In the genomic region with DNA sequence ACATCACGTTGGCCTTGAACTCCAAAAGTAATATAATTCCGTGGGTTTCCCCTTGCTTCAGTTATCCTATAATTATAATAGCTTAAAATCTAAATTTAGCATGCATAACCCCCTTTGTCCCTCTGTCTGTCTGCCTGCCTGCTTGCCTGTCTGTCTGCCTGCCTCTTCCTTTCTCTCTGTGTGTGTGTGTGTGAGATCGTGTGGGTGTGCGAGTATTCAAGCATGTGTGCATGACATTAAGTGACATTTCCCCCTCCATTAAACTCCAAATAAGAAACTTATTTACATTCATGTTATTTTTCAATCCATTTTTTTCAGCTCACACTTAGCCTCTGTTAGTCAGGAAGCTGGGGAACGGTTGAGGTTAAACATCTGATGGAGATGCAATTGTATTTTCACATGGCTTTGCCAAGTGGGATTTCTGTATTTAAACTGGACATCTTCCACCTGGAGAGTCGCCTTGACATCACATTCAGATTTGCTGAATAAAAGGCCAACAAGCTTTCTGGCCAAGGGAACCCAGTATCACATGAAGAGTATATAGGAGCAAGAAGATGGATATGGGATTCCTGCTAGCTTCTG, we compare ENCODE assay signal across 22 mouse cellular contexts.
DNase-seq lines count a peak whose midpoint lies in the region; ATAC-seq and TF ChIP-seq lines count a peak whose summit lies in the region.
"Had no signal": no experiment of that assay in that cellular context is flagged by ENCODE, and none has a peak within 500 bp of the region (broad histone marks: within the 10 kb centered on the region; RNA-seq: fewer than 3 reads in every experiment).

No protein-coding gene starts in this region.

- no peak for TF ChIP-seq CTCF in kidney, postnatal 0 days (IDR thresholded peaks at IDR 0.05; ENCODE audit: low read depth)
- no peak for TF ChIP-seq CTCF in E14TG2a.4 (conservative IDR thresholded peaks at IDR 0.05; ENCODE audit: low read length)
- TF ChIP-seq CTCF in ES-Bruce4 (IDR thresholded peaks at IDR 0.05; ENCODE audit: low read depth, low read length), result no peak
- no peak for TF ChIP-seq CTCF in left cerebral cortex, adult 2 months (IDR thresholded peaks at IDR 0.05)

- no peak overlapping the region for H3K4me3 ChIP-seq in kidney, postnatal 0 days (replicated peaks; ENCODE audit: low read depth, low read length)
- H3K4me3 ChIP-seq in E14TG2a.4 (replicated peaks; ENCODE audit: low read length) (peak overlapping the region; percentile 20; the same call in 1 of the 2 replicates), ES-Bruce4 (ENCODE audit: low read depth, low read length) (no peak overlapping the region)
- no peak overlapping the region for H3K4me3 ChIP-seq in liver, embryonic 16.5 days (ENCODE audit: low read depth, low read length)
- no peak overlapping the region for H3K4me3 ChIP-seq in left cerebral cortex, adult 2 months
- H3K4me3 ChIP-seq: embryonic facial prominence, embryonic 13.5 days; hindbrain, embryonic 12.5 days; megakaryocyte, embryonic 14.5 days; neural tube, embryonic 15.5 days had no signal

- WGBS in kidney, postnatal 0 days, result 27% methylated on average over 6 of the region's 6 CpGs
- WGBS in liver, embryonic 16.5 days (ENCODE audit: insufficient replicate concordance), result 48% methylated on average over 6 of the region's 6 CpGs

- H3K4me1 ChIP-seq in kidney, postnatal 0 days (replicated peaks; ENCODE audit: insufficient read depth, low read length), result peaks cover 19% of the 10 kb centered on the region; the same call in 1 of the 2 replicates
- H3K4me1 ChIP-seq in E14TG2a.4 (replicated peaks; ENCODE audit: low read depth, low read length) (peaks cover 83% of the 10 kb centered on the region), ES-Bruce4 (ENCODE audit: control insufficient read depth, insufficient read depth, low read length) (peaks cover 13% of the 10 kb centered on the region)
- peaks cover 70% of the 10 kb centered on the region for H3K4me1 ChIP-seq in liver, embryonic 16.5 days (ENCODE audit: control insufficient read depth, low read depth, low read length)

- peak; percentile 80 for DNase-seq in kidney, postnatal 0 days (ENCODE audit: low spot score)
- no peak for DNase-seq in kidney, postnatal 36 days
- DNase-seq in left cerebral cortex, adult 2 months (ENCODE audit: extremely low spot score in 1 of 2, low spot score in 2 of 2), result no peak
- no peak for DNase-seq in adrenal gland, postnatal 4 days (ENCODE audit: low spot score in 2 of 2)
- DNase-seq: adrenal gland, postnatal 10 days; cerebellum, adult 11-12 months; cerebellum, postnatal 14 days; gastrocnemius, postnatal 36 days; heart, postnatal 10 days; kidney, postnatal 14 days; left cerebral cortex, postnatal 4 days; thymus, adult 2 months had no signal

- no peak overlapping the region for H3K4me2 ChIP-seq in kidney, postnatal 0 days (ENCODE audit: low read length)
- H3K4me2 ChIP-seq in liver, embryonic 16.5 days (ENCODE audit: low read depth, low read length), result 0 out of 2 replicates have a peak overlapping the region, but pooled peaks have one; percentile 50
- H3K4me2 ChIP-seq: embryonic facial prominence, embryonic 13.5 days; hindbrain, embryonic 12.5 days; neural tube, embryonic 15.5 days had no signal

- no peak for ATAC-seq in kidney, postnatal 0 days (replicated peaks; ENCODE audit: low FRiP score, low read depth)
- no peak for ATAC-seq in liver, embryonic 16.5 days (ENCODE audit: low read depth)
- ATAC-seq: activated CD4-positive, CD25-positive, alpha-beta regulatory T cell, adult 4 months; forebrain, embryonic 14.5 days; midbrain, embryonic 16.5 days had no signal

- TF ChIP-seq EP300 in ES-Bruce4 (IDR thresholded peaks at IDR 0.05; ENCODE audit: insufficient read depth, low read depth, low read length), result no peak

- no peak for TF ChIP-seq POLR2A in ES-Bruce4 (IDR thresholded peaks at IDR 0.05; ENCODE audit: insufficient read depth, low read length)

- H3K36me3 ChIP-seq in kidney, postnatal 0 days (ENCODE audit: insufficient read depth, low read length), result no peaks in the 10 kb centered on the region
- H3K36me3 ChIP-seq in E14TG2a.4 (ENCODE audit: insufficient read depth, low read length) (no peaks in the 10 kb centered on the region), ES-Bruce4 (ENCODE audit: control insufficient read depth, insufficient read depth, low read length, poor library complexity, severe bottlenecking) (no peaks in the 10 kb centered on the region)
- H3K36me3 ChIP-seq in liver, embryonic 16.5 days (ENCODE audit: control insufficient read depth, insufficient read depth), result no peaks in the 10 kb centered on the region
- H3K36me3 ChIP-seq: embryonic facial prominence, embryonic 13.5 days; hindbrain, embryonic 12.5 days; neural tube, embryonic 15.5 days had no signal

- H3K27ac ChIP-seq in kidney, postnatal 0 days, result 0 out of 2 replicates have a peak overlapping the region, but pooled peaks have one; percentile 6
- peak overlapping the region; percentile 33; the same call in 1 of the 2 replicates for H3K27ac ChIP-seq in ES-Bruce4 (ENCODE audit: insufficient read depth, low read length)
- peak overlapping the region; percentile 96 for H3K27ac ChIP-seq in liver, embryonic 16.5 days (ENCODE audit: low read length)
- no peak overlapping the region for H3K27ac ChIP-seq in left cerebral cortex, adult 2 months
- H3K27ac ChIP-seq: embryonic facial prominence, embryonic 13.5 days; hindbrain, embryonic 12.5 days; neural tube, embryonic 15.5 days had no signal

- H3K9ac ChIP-seq in kidney, postnatal 0 days (ENCODE audit: low read depth, low read length), result no peak overlapping the region
- H3K9ac ChIP-seq in ES-Bruce4 (ENCODE audit: low read depth, poor library complexity, severe bottlenecking), result peak overlapping the region; percentile 32; the same call in 1 of the 2 replicates
- H3K9ac ChIP-seq in liver, embryonic 16.5 days (ENCODE audit: low read depth, low read length), result peak overlapping the region; percentile 53
- H3K9ac ChIP-seq: embryonic facial prominence, embryonic 13.5 days; hindbrain, embryonic 12.5 days; neural tube, embryonic 15.5 days had no signal

- no peaks in the 10 kb centered on the region for H3K9me3 ChIP-seq in kidney, postnatal 0 days (replicated peaks; ENCODE audit: low read length)
- H3K9me3 ChIP-seq in E14TG2a.4 (ENCODE audit: low read length), result no peaks in the 10 kb centered on the region
- no peaks in the 10 kb centered on the region for H3K9me3 ChIP-seq in ES-Bruce4 (replicated peaks; ENCODE audit: control insufficient read depth, insufficient read depth, low read length, poor library complexity, severe bottlenecking)
- no peaks in the 10 kb centered on the region for H3K9me3 ChIP-seq in liver, embryonic 16.5 days (replicated peaks; ENCODE audit: control insufficient read depth, low read length)
- H3K9me3 ChIP-seq: embryonic facial prominence, embryonic 13.5 days; hindbrain, embryonic 12.5 days; megakaryocyte, embryonic 14.5 days; neural tube, embryonic 15.5 days had no signal

- no peaks in the 10 kb centered on the region for H3K27me3 ChIP-seq in kidney, postnatal 0 days (ENCODE audit: insufficient read depth, low read length)
- peaks cover 11% of the 10 kb centered on the region for H3K27me3 ChIP-seq in E14TG2a.4 (ENCODE audit: insufficient read depth, low read length)
- no peaks in the 10 kb centered on the region for H3K27me3 ChIP-seq in ES-Bruce4 (ENCODE audit: control insufficient read depth, insufficient read depth, low read length, poor library complexity, severe bottlenecking)
- no peaks in the 10 kb centered on the region for H3K27me3 ChIP-seq in liver, embryonic 16.5 days (ENCODE audit: control insufficient read depth, insufficient read depth, low read depth, low read length)
- H3K27me3 ChIP-seq: embryonic facial prominence, embryonic 13.5 days; hindbrain, embryonic 12.5 days; neural tube, embryonic 15.5 days had no signal

- intact Hi-C loops in left cerebral cortex, adult 2 months (cut with DNase I), result no loop called here
